Mouse (Mus musculus): ENCODE results near the gene Mpst. TPM values are rescaled to one million over a fixed set of nuclear protein-coding genes. Genes with fewer than 3 reads are reported as not detected.
A peak's percentile ranks its signal among the peaks of the same experiment; 100 is the strongest.

Mpst gene
- polyA plus RNA-seq, 1 experiment from 2014 or later, result 3.0 TPM

DNA sequence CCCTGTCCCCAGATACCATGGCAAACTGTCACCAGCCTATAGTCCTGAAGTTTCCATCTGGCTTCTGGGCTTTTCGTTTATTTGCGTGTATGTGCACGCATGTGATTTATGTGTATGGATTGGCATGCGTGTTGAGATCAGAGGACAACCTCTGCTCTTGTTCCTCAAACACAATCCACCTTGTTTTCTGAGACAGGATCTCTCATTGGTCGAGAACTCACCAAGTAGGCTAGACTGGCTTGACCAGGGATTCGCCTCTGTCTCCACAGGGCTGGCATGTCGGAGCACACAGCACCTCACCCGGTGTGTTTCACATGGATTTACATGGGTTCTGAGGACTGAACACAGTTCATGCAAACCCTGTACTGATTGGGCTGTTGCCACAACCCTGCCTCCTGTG lies 7.9 kb downstream of the Mpst start:
- Histone ChIP-seq H3K9me3 (ENCODE audit: control insufficient read depth, low read length) (no peaks in the 10 kb centered on the region), H3K4me1 (ENCODE audit: control insufficient read depth, insufficient read depth, low read length) (peaks cover 9% of the 10 kb centered on the region; the same call in 1 of the 2 replicates), H3K4me2 (ENCODE audit: low read depth, low read length) (no peak overlapping the region), H3K4me3 (ENCODE audit: low read length) (no peak overlapping the region), H3K9ac (ENCODE audit: low read depth, low read length) (no peak overlapping the region), H3K27me3 (replicated peaks; ENCODE audit: control insufficient read depth, insufficient read depth, low read length) (peaks cover 24% of the 10 kb centered on the region), H3K36me3 (ENCODE audit: control insufficient read depth, insufficient read depth, low read length) (no peaks in the 10 kb centered on the region), H3K27ac (ENCODE audit: low read length) (no peak overlapping the region)
- no peak for ATAC-seq
- WGBS, result 91% methylated on average over 8 of the region's 8 CpGs

GRCm38 (mm10) chr15:78416937-78417336 lies 10.7 kb downstream of the Mpst start:
- Histone ChIP-seq H3K36me3 (ENCODE audit: control insufficient read depth, insufficient read depth, low read length) (no peaks in the 10 kb centered on the region), H3K9me3 (ENCODE audit: control insufficient read depth, low read length) (no peaks in the 10 kb centered on the region), H3K27ac (ENCODE audit: low read length) (no peak overlapping the region), H3K4me1 (ENCODE audit: control insufficient read depth, insufficient read depth, low read length) (no peaks in the 10 kb centered on the region), H3K27me3 (replicated peaks; ENCODE audit: control insufficient read depth, insufficient read depth, low read length) (peaks cover 15% of the 10 kb centered on the region; the same call in 1 of the 2 replicates), H3K4me3 (ENCODE audit: low read length) (no peak overlapping the region), H3K4me2 (ENCODE audit: low read depth, low read length) (no peak overlapping the region), H3K9ac (ENCODE audit: low read depth, low read length) (no peak overlapping the region)
- ATAC-seq, result no peak; the same call in 1 of the 2 replicates
- 20% methylated on average over 4 of the region's 4 CpGs for WGBS

- no peak for ATAC-seq
- Histone ChIP-seq H3K27me3 (replicated peaks; ENCODE audit: control insufficient read depth, insufficient read depth, low read length) (peaks cover 32% of the 10 kb centered on the region), H3K4me2 (ENCODE audit: low read depth, low read length) (no peak overlapping the region), H3K27ac (ENCODE audit: low read length) (no peak overlapping the region), H3K9me3 (ENCODE audit: control insufficient read depth, low read length) (no peaks in the 10 kb centered on the region), H3K4me1 (ENCODE audit: control insufficient read depth, insufficient read depth, low read length) (no peaks in the 10 kb centered on the region), H3K4me3 (ENCODE audit: low read length) (no peak overlapping the region), H3K36me3 (ENCODE audit: control insufficient read depth, insufficient read depth, low read length) (no peaks in the 10 kb centered on the region), H3K9ac (ENCODE audit: low read depth, low read length) (no peak overlapping the region)
- WGBS, result 85% methylated on average over 13 of the region's 13 CpGs
These were observed 14.2 kb downstream of the Mpst start for GRCm38 (mm10) chr15:78420395-78420794.

- peak; percentile 81 for ATAC-seq
- H3K9me3 ChIP-seq (ENCODE audit: control insufficient read depth, low read length), result no peaks in the 10 kb centered on the region
- H3K4me2 ChIP-seq (ENCODE audit: low read depth, low read length), result no peak overlapping the region
- no peak overlapping the region for H3K9ac ChIP-seq (ENCODE audit: low read depth, low read length)
- H3K4me1 ChIP-seq (ENCODE audit: control insufficient read depth, insufficient read depth, low read length), result no peaks in the 10 kb centered on the region
- H3K27me3 ChIP-seq (replicated peaks; ENCODE audit: control insufficient read depth, insufficient read depth, low read length), result peaks cover 42% of the 10 kb centered on the region
- H3K4me3 ChIP-seq (ENCODE audit: low read length), result no peak overlapping the region
- H3K27ac ChIP-seq (ENCODE audit: low read length), result no peak overlapping the region
- H3K36me3 ChIP-seq (ENCODE audit: control insufficient read depth, insufficient read depth, low read length), result no peaks in the 10 kb centered on the region
- WGBS, result 14% methylated on average over 16 of the region's 16 CpGs
These were observed 16.1 kb downstream of the Mpst start for GRCm38 (mm10) chr15:78422046-78422956.

DNA sequence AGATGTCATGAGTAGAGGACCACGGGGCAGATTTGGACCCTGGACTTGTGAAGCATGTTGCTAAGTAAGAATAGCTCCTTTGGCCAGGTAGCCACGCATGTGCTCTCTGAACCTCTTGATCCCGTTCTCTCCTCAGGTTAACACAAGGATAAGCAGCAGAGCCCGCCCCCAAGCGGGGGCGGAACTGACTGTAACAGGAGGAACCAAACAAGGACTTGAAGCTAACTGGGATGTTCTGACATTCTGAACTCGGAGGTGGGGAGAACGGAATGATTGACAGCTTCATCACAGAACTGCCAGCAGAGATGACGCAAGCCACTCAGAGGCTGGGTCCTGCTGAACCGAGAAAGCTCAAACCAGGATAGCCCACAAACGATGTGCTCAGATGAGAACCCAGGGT lies 18.3 kb downstream of the Mpst start:
- Histone ChIP-seq H3K4me1 (ENCODE audit: control insufficient read depth, insufficient read depth, low read length) (peaks cover 6% of the 10 kb centered on the region), H3K36me3 (ENCODE audit: control insufficient read depth, insufficient read depth, low read length) (no peaks in the 10 kb centered on the region), H3K27ac (ENCODE audit: low read length) (no peak overlapping the region), H3K9me3 (ENCODE audit: control insufficient read depth, low read length) (no peaks in the 10 kb centered on the region), H3K4me2 (ENCODE audit: low read depth, low read length) (no peak overlapping the region), H3K27me3 (replicated peaks; ENCODE audit: control insufficient read depth, insufficient read depth, low read length) (peaks cover 53% of the 10 kb centered on the region), H3K4me3 (ENCODE audit: low read length) (no peak overlapping the region), H3K9ac (ENCODE audit: low read depth, low read length) (no peak overlapping the region)
- 21% methylated on average over 11 of the region's 11 CpGs for WGBS
- ATAC-seq, result no peak

DNA sequence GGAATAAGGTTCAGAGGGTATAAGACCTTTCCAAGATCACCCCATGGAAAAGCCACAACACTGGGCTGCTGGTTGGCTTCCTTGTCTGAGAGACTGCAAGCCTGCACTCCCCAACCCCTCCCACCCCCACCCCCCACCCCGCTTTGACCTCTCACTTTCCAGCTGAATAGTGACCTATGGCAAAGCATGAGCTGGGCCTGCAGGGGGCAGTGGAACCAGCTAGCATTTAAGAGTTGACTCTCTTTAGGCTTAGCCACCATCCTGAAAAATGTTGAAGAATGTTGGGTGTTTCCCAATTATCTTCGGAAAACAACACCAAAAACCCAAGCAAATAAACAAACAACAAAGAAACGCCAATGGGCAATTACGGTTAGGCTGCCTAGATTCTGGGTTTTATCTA lies 19.0 kb downstream of the Mpst start:
- H3K27ac ChIP-seq (ENCODE audit: low read length), result no peak overlapping the region
- no peaks in the 10 kb centered on the region for H3K9me3 ChIP-seq (ENCODE audit: control insufficient read depth, low read length)
- no peak overlapping the region for H3K9ac ChIP-seq (ENCODE audit: low read depth, low read length)
- ATAC-seq, result no peak
- H3K27me3 ChIP-seq (replicated peaks; ENCODE audit: control insufficient read depth, insufficient read depth, low read length), result peaks cover 57% of the 10 kb centered on the region
- 60% methylated on average over 4 of the region's 4 CpGs for WGBS
- no peaks in the 10 kb centered on the region for H3K36me3 ChIP-seq (ENCODE audit: control insufficient read depth, insufficient read depth, low read length)
- peaks cover 11% of the 10 kb centered on the region for H3K4me1 ChIP-seq (ENCODE audit: control insufficient read depth, insufficient read depth, low read length)
- no peak overlapping the region for H3K4me3 ChIP-seq (ENCODE audit: low read length)
- no peak overlapping the region for H3K4me2 ChIP-seq (ENCODE audit: low read depth, low read length)

GRCm38 (mm10) chr15:78428391-78429138 lies 22.3 kb downstream of the Mpst start, which contains the start of gene Kctd17:
Gene Kctd17 (plus strand): TSS chr15:78428564.
- H3K4me1 ChIP-seq (ENCODE audit: control insufficient read depth, insufficient read depth, low read length), result peaks cover 15% of the 10 kb centered on the region
- ATAC-seq, result peak; percentile 80
- H3K9ac ChIP-seq (ENCODE audit: low read depth, low read length), result peak within 1 kb of the TSS; percentile 64
- no peaks in the 10 kb centered on the region for H3K9me3 ChIP-seq (ENCODE audit: control insufficient read depth, low read length)
- whole genome bisulfite sequencing, result under 1% methylated on average over 51 of the region's 52 CpGs
- peak within 1 kb of the TSS; percentile 72 for H3K27ac ChIP-seq (ENCODE audit: low read length)
- H3K36me3 ChIP-seq (ENCODE audit: control insufficient read depth, insufficient read depth, low read length), result no peaks in the 10 kb centered on the region
- H3K27me3 ChIP-seq (replicated peaks; ENCODE audit: control insufficient read depth, insufficient read depth, low read length), result peaks cover 56% of the 10 kb centered on the region
- H3K4me3 ChIP-seq (ENCODE audit: low read length), result peak within 1 kb of the TSS; percentile 55
- H3K4me2 ChIP-seq (ENCODE audit: low read depth, low read length), result peak within 1 kb of the TSS; percentile 65

DNA sequence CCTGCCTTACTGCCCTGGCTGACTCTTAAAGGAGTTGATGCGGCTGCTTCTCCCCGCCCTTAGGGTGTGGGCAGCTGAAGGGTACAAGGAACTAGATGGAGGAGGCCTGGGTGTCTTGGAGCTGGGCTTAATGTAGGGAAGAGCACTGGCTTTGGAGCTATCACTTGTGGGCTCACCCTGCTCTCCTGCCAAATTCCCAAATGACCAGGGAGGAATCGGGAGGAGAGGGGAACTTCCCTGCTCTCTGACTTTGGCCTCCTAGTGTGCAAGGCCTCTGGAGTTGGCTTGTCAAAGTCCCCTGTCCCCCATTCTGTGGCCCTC lies 22.9 kb downstream of the Mpst start:
- Histone ChIP-seq H3K9ac (ENCODE audit: low read depth, low read length) (peak overlapping the region; percentile 64), H3K4me1 (ENCODE audit: control insufficient read depth, insufficient read depth, low read length) (peaks cover 15% of the 10 kb centered on the region), H3K4me3 (ENCODE audit: low read length) (peak overlapping the region; percentile 55), H3K27me3 (replicated peaks; ENCODE audit: control insufficient read depth, insufficient read depth, low read length) (peaks cover 52% of the 10 kb centered on the region), H3K27ac (ENCODE audit: low read length) (peak overlapping the region; percentile 72), H3K4me2 (ENCODE audit: low read depth, low read length) (peak overlapping the region; percentile 65), H3K36me3 (ENCODE audit: control insufficient read depth, insufficient read depth, low read length) (no peaks in the 10 kb centered on the region), H3K9me3 (ENCODE audit: control insufficient read depth, low read length) (no peaks in the 10 kb centered on the region)
- 7% methylated on average over 3 of the region's 3 CpGs for WGBS
- ATAC-seq, result no peak

DNA sequence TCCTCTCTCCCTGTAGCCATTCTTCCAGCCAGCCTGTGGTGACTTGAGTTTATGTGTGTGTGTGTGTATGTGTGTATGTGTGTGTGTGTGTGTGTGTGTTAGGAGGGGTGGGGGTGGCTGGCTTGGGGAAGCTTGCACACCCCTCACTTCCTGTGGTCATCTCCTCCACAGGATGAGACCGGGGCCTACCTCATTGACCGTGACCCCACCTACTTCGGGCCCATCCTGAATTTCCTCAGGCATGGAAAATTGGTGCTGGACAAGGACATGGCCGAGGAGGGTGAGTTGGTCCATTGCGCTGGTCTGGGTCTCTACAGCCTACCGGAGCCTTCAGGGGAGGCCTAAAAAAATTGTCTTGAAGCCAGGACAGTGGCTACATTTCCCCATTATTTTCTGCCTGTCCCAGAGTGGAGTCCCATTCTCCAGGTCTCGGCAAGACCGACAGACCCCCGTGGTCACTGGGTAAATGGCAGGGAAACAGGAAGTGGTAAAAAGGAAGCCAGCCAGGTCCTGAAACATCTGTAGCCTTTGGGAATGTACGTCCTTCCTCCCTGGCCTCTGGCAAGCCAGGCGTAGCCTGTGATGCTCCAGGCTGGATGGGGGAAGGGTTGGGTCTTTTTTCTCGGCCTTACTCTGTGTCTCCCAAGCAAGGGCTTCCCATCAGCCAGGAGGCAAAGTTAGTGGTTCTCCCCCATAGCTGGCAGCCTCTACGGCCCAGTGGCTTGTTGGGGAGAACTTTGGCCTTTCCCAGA lies 23.8 kb downstream of the Mpst start:
- H3K27ac ChIP-seq (ENCODE audit: low read length), result no peak overlapping the region; the same call in 1 of the 2 replicates
- H3K9me3 ChIP-seq (ENCODE audit: control insufficient read depth, low read length), result no peaks in the 10 kb centered on the region
- H3K27me3 ChIP-seq (replicated peaks; ENCODE audit: control insufficient read depth, insufficient read depth, low read length), result peaks cover 43% of the 10 kb centered on the region
- WGBS, result 81% methylated on average over 13 of the region's 13 CpGs
- H3K9ac ChIP-seq (ENCODE audit: low read depth, low read length), result peak overlapping the region; percentile 64; the same call in 1 of the 2 replicates
- 0 out of 2 replicates have a peak overlapping the region, but pooled peaks have one; percentile 55 for H3K4me3 ChIP-seq (ENCODE audit: low read length)
- peak overlapping the region; percentile 65 for H3K4me2 ChIP-seq (ENCODE audit: low read depth, low read length)
- peaks cover 16% of the 10 kb centered on the region for H3K4me1 ChIP-seq (ENCODE audit: control insufficient read depth, insufficient read depth, low read length)
- H3K36me3 ChIP-seq (ENCODE audit: control insufficient read depth, insufficient read depth, low read length), result no peaks in the 10 kb centered on the region
- ATAC-seq, result no peak
